Mouse (Mus musculus) left cerebral cortex, adult 2 months (tissue): ENCODE measurements around the gene Eogt. TPM values are rescaled to one million over a fixed set of nuclear protein-coding genes. Genes with fewer than 3 reads are reported as not detected.

ENCODE experiments used
- DNase-seq, 2 experiments: peaks; one replicate each; pipeline ENCODE4 v3.0.0; 2021 to 2022; ENCODE audit warnings: low spot score in 2 of 2, mixed read lengths in 1 of 2; ENCODE audit errors: extremely low spot score in 1 of 2
- H3K27ac ChIP-seq: fragments of 200-600 bp; 2 replicates; pipeline ENCODE4 v1.8.1; 2022
- H3K4me3 ChIP-seq: fragments of 200-600 bp; 2 replicates; pipeline ENCODE4 v1.8.1; 2022
- CTCF ChIP-seq: fragments of 200-600 bp; IDR thresholded peaks from 2 replicates; pipeline ENCODE4 v1.8.1; 2022; ENCODE audit warnings: antibody characterized with exemption, mild to moderate bottlenecking, moderate library complexity
- intact Hi-C: fragments of 180-260 bp; cut with DNase I; formaldehyde crosslinking; loops from one replicate; pipeline ENCODE4 v1.15.1; 2025
- long read RNA-seq, 2 experiments: library from polyadenylated mRNA; stranded (forward); transcript quantifications; one replicate each; pipeline ENCODE4 v2.0.0; 2021; ENCODE audit warnings: borderline mapping rate in 2 of 2
- total RNA-seq, 2 experiments: library from RNA; stranded (reverse); gene quantifications; 2 replicates each; pipeline ENCODE4 v1.2.3; 2021

Gene Eogt
- total RNA-seq, result 10 to 100 TPM; 30.2 to 31.2 TPM
- long read RNA-seq, experiment 1, full-length matches to known transcripts, result 8 of 30 reads
- long read RNA-seq, experiment 1, partial matches to known transcripts, result 9 of 30 reads
- long read RNA-seq, experiment 1, other reads (novel, unspliced or antisense), result 13 of 30 reads
- long read RNA-seq, experiment 2, full-length matches to known transcripts, result 5 of 29 reads
- long read RNA-seq, experiment 2, partial matches to known transcripts, result 6 of 29 reads
- long read RNA-seq, experiment 2, other reads (novel, unspliced or antisense), result 18 of 29 reads

GRCm38 (mm10) chr6:97148383-97149251 lies at the start of gene Eogt:
Gene Eogt, minus strand, starts transcription at chr6:97149182.
- TF ChIP-seq CTCF, result peak; percentile 52
- DNase-seq, result peak; percentile 74 to 75
- intact Hi-C loops, result no loop called here

GRCm38 (mm10) chr6:97179367-97179828 lies 30.4 kb upstream of the Eogt start:
- intact Hi-C loops, result loop anchor here (2.0 to 10.0 kb wide), 2 partner anchors 23 to 345 kb away; no protein-coding TSS in a partner anchor
- DNase-seq, result peak in 1 of 2 experiments; percentile 19
- TF ChIP-seq CTCF, result no peak
- Histone ChIP-seq H3K27ac (peak overlapping the region; percentile 97), H3K4me3 (peak overlapping the region; percentile 93)

More at GRCm38 (mm10) chr6:97148383-97149251, at the start of gene Eogt:
- Histone ChIP-seq H3K4me3 (peak within 1 kb of the TSS; percentile 95), H3K27ac (peak within 1 kb of the TSS; percentile 86)

GRCm38 (mm10) chr6:97178491-97179366 lies 29.7 kb upstream of the Eogt start, which contains the start of gene Tmf1:
Gene Tmf1, minus strand, starts transcription at chr6:97179122.
- peak within 1 kb of the TSS; percentile 93 for H3K4me3 ChIP-seq
- intact Hi-C loops, result loop anchor here (2.0 to 10.0 kb wide), 2 partner anchors 24 to 346 kb away; no protein-coding TSS in a partner anchor
- peak; percentile 96 for DNase-seq
- H3K27ac ChIP-seq, result peak within 1 kb of the TSS; percentile 97
- TF ChIP-seq CTCF, result no peak

- Histone ChIP-seq H3K4me3 (no peak overlapping the region), H3K27ac (no peak overlapping the region)
- DNase-seq, result no peak
- intact Hi-C loops, result loop anchor here (10.0 kb wide), 1 partner anchor 349 kb away; no protein-coding TSS in a partner anchor
- TF ChIP-seq CTCF, result no peak
Observed at GRCm38 (mm10) chr6:97175716-97176115, 26.7 kb upstream of the Eogt start.

- intact Hi-C loops, result no loop called here
- Histone ChIP-seq H3K4me3 (no peak overlapping the region), H3K27ac (no peak overlapping the region)
- DNase-seq, result no peak
- TF ChIP-seq CTCF, result peak; percentile 25
Observed at GRCm38 (mm10) chr6:97150156-97150555, 1.2 kb upstream of the Eogt start.

GRCm38 (mm10) chr6:97149721-97150120 lies 739 bp upstream of the Eogt start:
- H3K27ac ChIP-seq, result no peak overlapping the region
- no peak for DNase-seq
- no peak for TF ChIP-seq CTCF
- no peak overlapping the region for H3K4me3 ChIP-seq
- intact Hi-C loops, result no loop called here

- Histone ChIP-seq H3K27ac (peak overlapping the region; percentile 86), H3K4me3 (peak overlapping the region; percentile 95)
- intact Hi-C loops, result no loop called here
- peak; percentile 25 to 26 for DNase-seq
- TF ChIP-seq CTCF, result no peak
Observed at GRCm38 (mm10) chr6:97147755-97148382, 1.1 kb downstream of the Eogt start.

GRCm38 (mm10) chr6:97145156-97145555 lies 3.8 kb downstream of the Eogt start:
- Histone ChIP-seq H3K4me3 (0 out of 2 replicates have a peak overlapping the region, but pooled peaks have one; percentile 9), H3K27ac (peak overlapping the region; percentile 86)
- DNase-seq, result no peak
- TF ChIP-seq CTCF, result no peak
- intact Hi-C loops, result no loop called here

GRCm38 (mm10) chr6:97144359-97144758 lies 4.6 kb downstream of the Eogt start:
- Histone ChIP-seq H3K4me3 (no peak overlapping the region), H3K27ac (peak overlapping the region; percentile 53; the same call in 1 of the 2 replicates)
- intact Hi-C loops, result no loop called here
- DNase-seq, result no peak
- TF ChIP-seq CTCF, result no peak

GRCm38 (mm10) chr6:97142611-97143010 lies 6.4 kb downstream of the Eogt start:
- no peak overlapping the region for H3K27ac ChIP-seq
- intact Hi-C loops, result no loop called here
- no peak for TF ChIP-seq CTCF
- DNase-seq, result no peak
- no peak overlapping the region for H3K4me3 ChIP-seq
